Mouse (Mus musculus): ENCODE data around the gene Cdc73.

DNA sequence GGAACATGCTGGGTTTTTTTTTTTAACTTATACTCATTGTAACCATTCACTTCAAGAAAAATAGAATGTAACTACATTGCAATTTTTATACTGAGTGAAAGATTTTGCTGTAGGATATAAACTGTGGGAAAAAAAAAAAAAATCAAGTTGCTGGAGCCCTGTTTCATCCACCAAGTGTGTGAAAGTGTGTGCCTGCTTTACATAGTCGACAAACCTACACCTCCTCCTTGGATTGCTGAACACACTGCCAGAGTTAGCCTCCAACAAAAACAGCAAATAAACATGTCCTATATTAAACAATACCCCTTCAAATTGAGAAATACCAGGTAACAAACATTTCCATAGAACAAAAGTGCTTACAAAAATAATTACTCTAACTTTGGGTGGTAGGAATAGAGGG, 70.3 kb downstream of the Cdc73 start:
- no peak for TF ChIP-seq ZNF384 (IDR thresholded peaks at IDR 0.05; ENCODE audit: low read depth, low read length)
- TF ChIP-seq CHD2 (IDR thresholded peaks at IDR 0.05; ENCODE audit: low read depth, low read length): no peak
- no peak for TF ChIP-seq ZC3H11A (IDR thresholded peaks at IDR 0.05; ENCODE audit: borderline replicate concordance, low read depth, low read length)
- TF ChIP-seq HCFC1 (IDR thresholded peaks at IDR 0.05; ENCODE audit: borderline replicate concordance, insufficient read depth, low read length): no peak

Measured in ES-E14 (cell line).